Mouse (Mus musculus) olfactory bulb, adult 2 months (tissue): ENCODE measurements around the gene Glipr1. TPM values are rescaled to one million over a fixed set of nuclear protein-coding genes. Genes with fewer than 3 reads are reported as not detected.
"Not testable (repeated sequence)": the region's sequence is repeated elsewhere in the genome, so short reads cannot be mapped to it uniquely, and the experiment has no call there.

Experiments
- H3K27ac ChIP-seq: fragments of 200-500 bp; 2 replicates; pipeline ENCODE4 v1.5.1; 2012; ENCODE audit warnings: low read depth, low read length; ENCODE audit not compliant: insufficient read depth
- H3K4me1 ChIP-seq: fragments of 200-500 bp; 2 replicates; pipeline ENCODE4 v1.6.1; 2012; ENCODE audit warnings: low read length; ENCODE audit not compliant: control insufficient read depth, insufficient read depth
- H3K4me3 ChIP-seq: fragments of 200-500 bp; 2 replicates; pipeline ENCODE4 v1.5.1; 2012; ENCODE audit warnings: mild to moderate bottlenecking, low read depth, low read length, moderate library complexity; ENCODE audit not compliant: insufficient read depth
- CTCF ChIP-seq: fragments of 200-500 bp; IDR thresholded peaks from 2 replicates; pipeline ENCODE4 v1.5.1; 2012; ENCODE audit warnings: low read depth, mild to moderate bottlenecking, low read length, moderate library complexity; ENCODE audit not compliant: insufficient read depth
- POLR2A ChIP-seq: fragments of 200-500 bp; IDR thresholded peaks from 2 replicates; pipeline ENCODE4 v1.6.1; 2012; ENCODE audit warnings: mild to moderate bottlenecking, low read depth, low read length, moderate library complexity; ENCODE audit not compliant: insufficient read depth
- WGBS: fragments of 180-500 bp; shearing (Covaris S2); methylation state at CpG from one replicate; pipeline ENCODE4 v1.1.7; 2018; 5-methylcytosine and 5-hydroxymethylcytosine counted together
- polyA plus RNA-seq: library from polyadenylated mRNA; stranded (reverse); fragments of >200 nt; gene quantifications from 2 replicates; pipeline ENCODE4 v1.2.4, GENCODE M21; 2012; ENCODE audit warnings: low replicate concordance; ENCODE audit not compliant: missing spikeins, insufficient read depth, insufficient read length

Gene Glipr1
- not detected in 2 replicates for polyA plus RNA-seq

DNA sequence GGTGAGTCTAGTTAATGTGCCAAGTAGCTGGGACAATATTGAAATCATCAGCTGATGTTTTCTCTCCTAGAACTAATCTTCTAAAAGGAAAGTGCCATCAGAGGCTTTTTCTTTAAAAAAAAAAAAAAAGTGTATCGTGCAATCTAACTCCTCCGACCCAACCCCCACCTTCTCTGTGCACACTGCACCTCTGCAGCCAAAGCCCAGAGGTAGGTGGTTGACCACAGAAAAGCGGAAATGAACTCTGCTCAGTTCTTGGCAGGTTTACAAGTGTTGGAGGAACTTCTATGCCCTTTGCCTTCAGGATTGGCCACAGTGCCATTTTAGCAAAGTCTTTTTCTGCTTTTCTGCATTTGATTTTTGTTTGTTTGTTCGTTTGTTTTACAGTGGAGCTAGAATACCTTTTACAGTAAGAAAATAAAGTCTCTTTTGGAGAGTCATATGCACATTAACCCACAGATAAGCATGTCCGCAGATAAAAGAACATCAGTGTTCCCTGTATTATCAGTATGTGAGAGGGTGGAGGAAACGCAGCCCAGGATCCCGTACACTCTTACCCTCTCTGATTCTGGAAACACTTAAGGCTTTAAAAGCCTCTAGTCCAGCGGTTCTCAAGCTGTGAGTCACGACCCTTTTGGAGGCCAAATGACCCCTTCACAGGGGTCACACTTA, at the start of gene Glipr1:
Gene Glipr1 (minus strand): TSS at position 88 of the 672 bp plus-strand sequence.
- WGBS = 69% methylated on average over 9 of the region's 9 CpGs
- Histone ChIP-seq H3K27ac (no peak within 1 kb of the TSS), H3K4me1 (no peaks in the 10 kb centered on the region), H3K4me3 (no peak within 1 kb of the TSS)
- TF ChIP-seq CTCF (no peak), POLR2A (no peak)

DNA sequence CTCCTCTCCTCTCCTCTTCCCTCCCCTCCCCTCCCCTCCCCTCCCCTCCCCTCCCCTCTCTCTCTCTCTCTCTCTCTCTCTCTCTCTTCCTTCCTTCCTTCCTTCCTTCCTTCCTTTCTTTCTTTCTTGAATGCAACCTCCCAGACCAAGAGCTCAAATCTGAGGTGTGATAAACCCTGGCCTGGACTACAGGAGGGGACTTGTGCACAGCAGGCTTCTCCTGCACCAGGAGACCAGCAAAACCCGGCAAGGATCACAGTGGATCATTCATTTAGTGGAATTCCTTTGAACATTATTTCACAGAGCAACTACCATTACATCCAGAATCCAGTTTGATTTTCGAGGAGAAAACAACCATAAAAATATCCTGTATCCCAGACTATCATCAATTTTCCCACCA, 49.5 kb upstream of the Glipr1 start:
- WGBS = 69% methylated on average over 2 of the region's 2 CpGs
- not testable (repeated sequence) for H3K4me1 ChIP-seq, H3K27ac ChIP-seq, H3K4me3 ChIP-seq

DNA sequence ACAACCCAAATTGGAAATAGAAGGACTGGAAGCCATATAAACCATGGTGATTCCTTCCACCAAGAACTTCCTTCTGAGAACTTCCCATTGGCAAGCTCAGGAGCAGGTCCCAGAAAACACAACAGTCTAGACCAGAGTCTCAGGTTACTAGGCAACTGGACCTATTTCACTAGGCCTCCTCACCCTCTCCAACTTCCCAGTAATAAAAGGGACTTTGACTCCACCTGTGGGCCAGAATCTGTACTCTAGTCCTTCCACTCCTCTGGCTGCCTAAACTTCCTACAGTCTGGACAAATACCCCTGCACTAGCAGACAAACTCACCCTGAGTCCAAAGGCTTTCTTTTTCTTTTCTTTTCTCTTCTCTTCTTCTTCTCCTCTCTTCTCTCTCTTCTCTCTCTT, 48.8 kb upstream of the Glipr1 start:
- no peak overlapping the region for H3K4me3 ChIP-seq
- no peaks in the 10 kb centered on the region for H3K4me1 ChIP-seq
- H3K27ac ChIP-seq = no peak overlapping the region
- TF ChIP-seq CTCF (no peak), POLR2A (no peak)

DNA sequence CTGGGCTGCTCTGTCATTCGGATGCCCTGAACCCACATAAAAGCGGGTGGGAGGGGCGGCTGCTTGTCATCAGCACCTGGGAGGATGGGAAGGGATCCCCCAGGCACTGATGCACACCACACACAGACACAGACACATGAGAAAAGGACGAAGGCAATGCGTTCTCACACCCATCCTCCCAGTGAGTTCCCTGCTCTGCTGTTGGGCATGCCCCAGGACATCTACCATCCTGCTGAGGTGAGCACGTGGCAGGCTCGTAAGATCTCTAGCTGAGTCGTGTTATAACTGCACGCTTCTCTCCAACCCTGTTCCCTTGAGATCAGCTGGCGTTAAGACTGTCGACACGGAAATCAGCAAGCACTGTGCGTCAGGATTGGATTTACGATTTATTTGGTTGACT, 41.9 kb upstream of the Glipr1 start:
- H3K27ac ChIP-seq, H3K4me3 ChIP-seq, H3K4me1 ChIP-seq: not testable (repeated sequence)
- WGBS = 60% methylated on average over 13 of the region's 14 CpGs

DNA sequence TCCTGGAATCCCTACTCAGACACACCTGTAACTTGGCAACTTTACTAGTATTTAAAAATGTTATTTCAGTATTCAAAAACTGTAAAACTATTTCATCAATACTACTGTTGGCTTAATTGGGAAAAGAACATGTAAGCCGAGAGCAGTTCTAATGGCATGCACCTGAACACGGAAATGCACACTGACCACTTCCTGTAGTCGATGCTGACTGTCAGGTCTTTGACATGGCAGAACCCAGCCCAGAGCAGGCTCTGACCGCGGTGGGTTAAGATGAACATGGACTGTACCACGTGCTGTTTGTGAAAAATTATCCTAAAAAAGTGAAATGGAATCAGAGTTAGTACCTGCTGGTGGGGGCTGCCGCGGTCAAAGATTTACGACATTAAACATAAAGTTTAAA, 41.1 kb upstream of the Glipr1 start:
- not testable (repeated sequence) for H3K4me3 ChIP-seq, H3K27ac ChIP-seq, H3K4me1 ChIP-seq
- WGBS = 81% methylated on average over 9 of the region's 9 CpGs

DNA sequence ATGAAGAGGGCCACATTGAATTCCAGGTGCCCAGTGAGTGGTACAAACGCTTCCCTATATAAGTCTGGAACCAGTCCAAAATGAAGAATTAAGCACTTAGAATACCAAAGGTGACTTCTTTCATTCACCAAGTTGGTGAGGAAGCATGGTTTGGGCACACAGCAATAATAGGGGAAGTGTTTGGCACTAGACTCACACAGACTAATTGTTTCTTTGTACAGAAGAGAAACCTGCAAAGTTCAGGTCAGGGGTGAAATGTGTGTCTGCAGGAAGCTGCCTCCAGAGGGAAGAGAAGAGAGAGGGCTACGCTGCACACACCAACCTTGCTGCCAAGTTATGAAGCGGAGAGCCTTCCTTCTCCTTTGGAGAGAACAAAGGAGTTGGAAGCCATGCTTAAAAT, 26.3 kb upstream of the Glipr1 start:
- not testable (repeated sequence) for H3K4me1 ChIP-seq, H3K4me3 ChIP-seq, H3K27ac ChIP-seq
- WGBS = 68% methylated on average over 3 of the region's 3 CpGs

DNA sequence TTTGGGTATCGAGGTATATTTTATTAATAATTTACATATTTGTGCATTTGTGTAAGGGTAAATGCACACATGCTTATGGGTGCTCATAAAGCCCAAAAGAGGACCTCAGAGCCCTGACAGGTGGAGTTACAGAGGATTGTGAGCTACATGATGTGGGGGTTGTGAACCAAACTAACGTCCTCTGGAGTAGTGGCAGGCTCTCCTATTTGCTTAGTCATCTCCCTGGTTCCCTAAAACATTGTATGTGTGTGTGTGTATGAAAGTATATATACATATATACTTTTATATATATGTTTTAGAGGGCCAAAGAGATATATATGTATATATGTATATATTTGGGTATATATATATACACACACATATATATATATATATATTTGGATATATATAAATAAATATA, 21.2 kb upstream of the Glipr1 start:
- TF ChIP-seq CTCF (no peak), POLR2A (no peak)
- 82% methylated on average over 2 of the region's 2 CpGs for WGBS
- H3K4me3 ChIP-seq = no peak overlapping the region
- no peaks in the 10 kb centered on the region for H3K4me1 ChIP-seq
- no peak overlapping the region for H3K27ac ChIP-seq

DNA sequence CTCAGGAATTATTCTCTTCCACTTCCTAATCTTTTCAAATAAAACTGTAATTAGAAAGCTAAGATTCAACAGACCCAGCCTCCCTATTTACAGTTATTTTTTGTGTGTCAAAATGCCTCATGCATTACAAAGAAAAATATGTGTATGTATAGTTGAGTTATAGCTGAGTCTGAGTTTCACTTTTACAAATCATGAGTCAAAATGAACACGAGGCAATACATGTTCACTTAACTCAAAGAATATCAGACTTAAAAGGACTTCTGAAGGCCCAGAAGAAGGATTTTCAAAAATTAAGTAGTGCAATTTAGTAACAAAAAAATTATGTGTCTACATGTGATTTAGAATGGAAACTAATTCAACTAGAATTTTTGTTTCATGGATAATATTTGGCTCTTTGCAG, 7.1 kb upstream of the Glipr1 start:
- H3K4me3 ChIP-seq, H3K4me1 ChIP-seq, H3K27ac ChIP-seq: not testable (repeated sequence)
- WGBS = 77% methylated on average over 1 of the region's 1 CpGs

DNA sequence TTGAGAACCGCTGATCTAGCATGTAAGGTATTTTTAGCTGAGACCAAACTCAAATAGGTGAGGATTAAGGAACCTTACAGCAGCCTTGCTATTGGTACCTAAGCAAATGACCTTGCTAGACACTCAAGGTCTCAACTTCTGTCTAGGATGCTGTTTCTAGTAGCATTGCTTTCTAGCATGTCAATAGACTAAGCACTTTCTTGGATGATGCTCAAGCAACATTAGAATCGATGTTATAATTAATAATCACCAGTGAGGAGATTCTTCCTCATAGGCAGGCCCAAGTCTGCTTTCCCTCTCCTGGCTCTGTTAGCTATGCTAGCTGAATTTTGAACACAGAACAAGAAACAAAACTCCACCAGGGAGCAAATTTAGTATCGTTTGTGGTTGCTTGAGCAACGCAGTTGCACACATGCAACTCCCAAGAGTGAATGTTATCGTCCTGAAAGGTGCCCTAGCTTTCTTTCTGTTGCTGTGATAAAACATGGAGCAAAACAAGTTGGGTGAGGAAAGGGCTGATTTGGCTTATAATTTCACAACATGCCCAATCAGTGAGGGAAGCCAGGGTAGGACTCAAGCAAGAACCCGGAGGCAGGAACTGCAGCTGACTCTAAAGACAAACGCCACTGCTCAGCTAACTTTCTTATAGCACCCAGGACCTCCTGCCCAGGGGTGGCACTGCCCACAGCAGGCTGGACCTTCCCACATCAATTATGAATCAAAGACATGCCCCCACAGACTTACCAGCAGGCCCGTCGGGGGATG, 493 bp downstream of the Glipr1 start:
- WGBS = 87% methylated on average over 9 of the region's 9 CpGs
- TF ChIP-seq POLR2A (no peak), CTCF (no peak)
- Histone ChIP-seq H3K27ac (no peak overlapping the region), H3K4me3 (no peak overlapping the region), H3K4me1 (no peaks in the 10 kb centered on the region)

DNA sequence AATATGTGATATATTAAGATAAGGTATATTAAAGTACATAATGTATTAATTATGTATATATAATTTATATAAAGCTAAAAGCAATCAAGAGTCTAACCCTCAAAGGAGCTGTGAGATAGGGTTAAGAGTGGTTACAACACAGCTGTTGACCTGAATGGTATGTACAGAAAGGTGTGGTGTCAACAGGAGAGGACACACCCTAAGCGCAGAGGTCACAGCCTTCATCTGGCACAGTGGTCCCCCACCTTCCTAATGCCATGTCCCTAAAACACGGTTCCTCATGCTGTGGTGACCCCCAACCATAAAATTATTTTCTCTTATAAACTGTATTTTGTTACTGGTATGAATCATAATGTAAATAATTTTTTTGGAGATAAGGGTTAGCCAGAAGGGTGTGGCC, 1.1 kb downstream of the Glipr1 start:
- Histone ChIP-seq H3K4me1 (no peaks in the 10 kb centered on the region), H3K27ac (no peak overlapping the region), H3K4me3 (no peak overlapping the region)
- 91% methylated on average over 2 of the region's 2 CpGs for WGBS
- TF ChIP-seq POLR2A (no peak), CTCF (no peak)
